Mouse (Mus musculus) heart, adult 8-10 months (tissue): ENCODE data around the gene Etl4. TPM values are rescaled to one million over a fixed set of nuclear protein-coding genes. Genes with fewer than 3 reads are reported as not detected.
"Not testable (repeated sequence)": the region's sequence is repeated elsewhere in the genome, so short reads cannot be mapped to it uniquely, and the experiment has no call there.

Experiments
- DNase-seq: peaks from one replicate; pipeline ENCODE4 v3.0.0; 2022; ENCODE audit warnings: low spot score
- total RNA-seq, 4 experiments: library from RNA; stranded (reverse); gene quantifications; 2 replicates each; pipeline ENCODE4 v1.2.4; 2022

Gene Etl4
- total RNA-seq, 4 experiments from 2014 or later, result 35.1 to 36.3 (median 35.2) TPM

GRCm38 (mm10) chr2:20167566-20167965, 258.0 kb downstream of the Etl4 start:
- peak; percentile 75 for DNase-seq

GRCm38 (mm10) chr2:20168156-20168555, 258.6 kb downstream of the Etl4 start:
- no peak for DNase-seq

- not testable (repeated sequence) for DNase-seq
Measured at GRCm38 (mm10) chr2:20176456-20177184, 267.0 kb downstream of the Etl4 start.

- DNase-seq, result not testable (repeated sequence)
Measured at GRCm38 (mm10) chr2:20177236-20177635, 267.7 kb downstream of the Etl4 start.

- DNase-seq, result not testable (repeated sequence)
Measured at GRCm38 (mm10) chr2:20180561-20180960, 271.0 kb downstream of the Etl4 start.

- not testable (repeated sequence) for DNase-seq
Measured at GRCm38 (mm10) chr2:20187223-20187622, 277.6 kb downstream of the Etl4 start.

- DNase-seq, result peak; percentile 4
Measured at GRCm38 (mm10) chr2:20203011-20203410, 293.4 kb downstream of the Etl4 start.

GRCm38 (mm10) chr2:20206647-20207046, 297.1 kb downstream of the Etl4 start:
- DNase-seq, result no peak

GRCm38 (mm10) chr2:20208683-20209194, 299.2 kb downstream of the Etl4 start:
- peak; percentile 16 for DNase-seq

- no peak for DNase-seq
Measured at GRCm38 (mm10) chr2:20209359-20209758, 299.8 kb downstream of the Etl4 start.

GRCm38 (mm10) chr2:20216275-20216674, 306.7 kb downstream of the Etl4 start:
- DNase-seq, result no peak

GRCm38 (mm10) chr2:20216686-20217437, 307.3 kb downstream of the Etl4 start:
- no peak for DNase-seq

- DNase-seq, result no peak
Measured at GRCm38 (mm10) chr2:20231371-20231770, 321.8 kb downstream of the Etl4 start.

- no peak for DNase-seq
Measured at GRCm38 (mm10) chr2:20248043-20248664, 338.6 kb downstream of the Etl4 start.

GRCm38 (mm10) chr2:20249403-20249802, 339.8 kb downstream of the Etl4 start:
- peak; percentile 40 for DNase-seq

- DNase-seq, result peak; percentile 21
Measured at GRCm38 (mm10) chr2:20276124-20276523, 366.5 kb downstream of the Etl4 start.

- no peak for DNase-seq
Measured at GRCm38 (mm10) chr2:20281903-20282302, 372.3 kb downstream of the Etl4 start.

GRCm38 (mm10) chr2:20284425-20284824, 374.8 kb downstream of the Etl4 start:
- no peak for DNase-seq

- DNase-seq, result no peak
Measured at GRCm38 (mm10) chr2:20290982-20291740, 381.6 kb downstream of the Etl4 start.

GRCm38 (mm10) chr2:20291741-20292110, 382.1 kb downstream of the Etl4 start:
- DNase-seq, result no peak

GRCm38 (mm10) chr2:20293336-20293735, 383.8 kb downstream of the Etl4 start:
- DNase-seq, result no peak

GRCm38 (mm10) chr2:20294596-20294995, 385.0 kb downstream of the Etl4 start:
- DNase-seq, result no peak
